Mouse (Mus musculus) CH12.LX (cell line): Measurements from ENCODE around the gene Thap2. TPM values are rescaled to one million over a fixed set of nuclear protein-coding genes. Genes with fewer than 3 reads are reported as not detected.

ENCODE experiments used
- DNase-seq: peaks from one replicate; pipeline ENCODE4 v3.0.0-alpha.2; 2013; ENCODE audit errors: extremely low read depth
- H3K27ac ChIP-seq: 2 replicates; pipeline ENCODE4 v1.5.1; 2012; ENCODE audit warnings: low read depth, mild to moderate bottlenecking, control low read depth, moderate library complexity; ENCODE audit not compliant: insufficient read depth
- H3K27me3 ChIP-seq: replicated peaks from 2 replicates; pipeline ENCODE3; 2012; ENCODE audit warnings: inconsistent platforms
- H3K36me3 ChIP-seq, 2 experiments: replicated peaks in 1 of 2; 2 replicates each; pipeline versions ENCODE3 to v1.6.1; 2012; ENCODE audit warnings: inconsistent platforms in 1 of 2, low read length in 1 of 2, mild to moderate bottlenecking in 1 of 2, mixed read lengths in 1 of 2, moderate library complexity in 1 of 2; ENCODE audit not compliant: control insufficient read depth in 1 of 2, insufficient read depth in 1 of 2
- H3K4me1 ChIP-seq, 2 experiments: 2 replicates each; pipeline ENCODE4 v1.6.1; 2012; ENCODE audit warnings: inconsistent platforms in 1 of 2, moderate library complexity in 1 of 2; ENCODE audit not compliant: insufficient read depth in 2 of 2, control insufficient read depth in 1 of 2
- H3K4me2 ChIP-seq: 2 replicates; pipeline ENCODE4 v1.6.1; 2012; ENCODE audit warnings: low read depth, mild to moderate bottlenecking, control low read depth; ENCODE audit not compliant: poor library complexity, insufficient read depth, severe bottlenecking
- H3K4me3 ChIP-seq, 3 experiments: fragments of 150-350 bp in 1 of 3; sonication (generic) in 1 of 3; replicated peaks in 1 of 3; 2 replicates each; pipeline versions ENCODE3 to v1.5.1; 2011 to 2012; ENCODE audit warnings: low read depth in 2 of 3, low read length in 2 of 3, mild to moderate bottlenecking in 2 of 3, moderate library complexity in 2 of 3, control low read depth in 1 of 3, improper control_type of control experiment in 1 of 3, inconsistent platforms in 1 of 3, mixed read lengths in 1 of 3; ENCODE audit not compliant: poor library complexity in 1 of 3
- H3K79me2 ChIP-seq: replicated peaks from 2 replicates; pipeline ENCODE4 v1.6.1; 2012; ENCODE audit warnings: mild to moderate bottlenecking, moderate library complexity; ENCODE audit not compliant: control insufficient read depth, poor library complexity, insufficient read depth, severe bottlenecking; ENCODE audit errors: extremely low read depth
- H3K9ac ChIP-seq: 2 replicates; pipeline ENCODE4 v1.6.1; 2012; ENCODE audit warnings: low read depth, mild to moderate bottlenecking, control low read depth, moderate library complexity; ENCODE audit not compliant: insufficient read depth
- H3K9me3 ChIP-seq: replicated peaks from 2 replicates; pipeline ENCODE3; 2012; ENCODE audit warnings: low read length, inconsistent platforms, mixed read lengths
- BHLHE40 ChIP-seq: IDR thresholded peaks from 2 replicates; pipeline ENCODE4 v1.6.1; 2011; ENCODE audit warnings: mild to moderate bottlenecking, low read depth, low read length, improper control_type of control experiment
- CTCF ChIP-seq, 2 experiments: IDR thresholded peaks in 1 of 2; conservative IDR thresholded peaks in 1 of 2; 2 replicates each; pipeline ENCODE4 v1.5.1; 2011 to 2012; ENCODE audit warnings: low read depth in 2 of 2, low read length in 2 of 2, improper control_type of control experiment in 1 of 2, inconsistent platforms in 1 of 2, mild to moderate bottlenecking in 1 of 2, moderate library complexity in 1 of 2
- E2F4 ChIP-seq: IDR thresholded peaks from 2 replicates; pipeline ENCODE4 v1.6.1; 2011; ENCODE audit warnings: low read depth, low read length, improper control_type of control experiment; ENCODE audit not compliant: insufficient replicate concordance
- ELF1 ChIP-seq: IDR thresholded peaks from 2 replicates; pipeline ENCODE4 v1.6.1; 2014; ENCODE audit warnings: low read depth, mild to moderate bottlenecking, inconsistent platforms, low read length, improper control_type of control experiment
- EP300 ChIP-seq: IDR thresholded peaks from 2 replicates; pipeline ENCODE4 v1.6.1; 2011; ENCODE audit warnings: low read length, improper control_type of control experiment
- ETS1 ChIP-seq: conservative IDR thresholded peaks from 2 replicates; pipeline ENCODE4 v1.6.1; 2012; ENCODE audit warnings: low read depth, mild to moderate bottlenecking, inconsistent platforms, low read length, improper control_type of control experiment, moderate library complexity
- GABPA ChIP-seq: IDR thresholded peaks from 2 replicates; pipeline ENCODE4 v1.6.1; 2012; ENCODE audit warnings: low read depth, low read length, improper control_type of control experiment, inconsistent platforms; ENCODE audit not compliant: insufficient replicate concordance
- HCFC1 ChIP-seq: IDR thresholded peaks from 2 replicates; pipeline ENCODE4 v1.6.1; 2012; ENCODE audit warnings: low read depth, mild to moderate bottlenecking, inconsistent platforms, low read length, improper control_type of control experiment
- JUN ChIP-seq: IDR thresholded peaks from 2 replicates; pipeline ENCODE4 v1.6.1; 2011; ENCODE audit warnings: low read depth, mild to moderate bottlenecking, low read length, improper control_type of control experiment, moderate library complexity; ENCODE audit not compliant: insufficient read depth
- KAT2A ChIP-seq: IDR thresholded peaks from 2 replicates; pipeline ENCODE4 v1.6.1; 2012; ENCODE audit warnings: low read length, improper control_type of control experiment, inconsistent platforms; ENCODE audit not compliant: insufficient replicate concordance
- MXI1 ChIP-seq: IDR thresholded peaks from 2 replicates; pipeline ENCODE4 v1.6.1; 2011; ENCODE audit warnings: mild to moderate bottlenecking, low read depth, low read length, improper control_type of control experiment
- MYC ChIP-seq: IDR thresholded peaks from 2 replicates; pipeline ENCODE4 v1.6.1; 2011; ENCODE audit warnings: low read depth, mild to moderate bottlenecking, improper control_type of control experiment, low read length
- NRF1 ChIP-seq: IDR thresholded peaks from 2 replicates; pipeline ENCODE4 v1.6.1; 2014; ENCODE audit warnings: low read depth, mild to moderate bottlenecking, inconsistent platforms, low read length, improper control_type of control experiment, moderate library complexity
- POLR2AphosphoS2 ChIP-seq: IDR thresholded peaks from 2 replicates; pipeline ENCODE4 v1.6.1; 2011; ENCODE audit warnings: low read depth, low read length, improper control_type of control experiment
- SMC3 ChIP-seq: IDR thresholded peaks from 2 replicates; pipeline ENCODE4 v1.6.1; 2011; ENCODE audit warnings: low read depth, low read length, improper control_type of control experiment
- TBP ChIP-seq: conservative IDR thresholded peaks from 2 replicates; pipeline ENCODE4 v1.6.1; 2011; ENCODE audit warnings: low read depth, low read length, improper control_type of control experiment
- TCF12 ChIP-seq: IDR thresholded peaks from 2 replicates; pipeline ENCODE4 v1.6.1; 2014; ENCODE audit warnings: low read depth, mild to moderate bottlenecking, inconsistent platforms, low read length, improper control_type of control experiment
- UBTF ChIP-seq: IDR thresholded peaks from 2 replicates; pipeline ENCODE4 v1.6.1; 2012; ENCODE audit warnings: low read depth, mild to moderate bottlenecking, inconsistent platforms, low read length, improper control_type of control experiment, moderate library complexity
- USF1 ChIP-seq: IDR thresholded peaks from 2 replicates; pipeline ENCODE4 v1.6.1; 2014; ENCODE audit warnings: low read depth, mild to moderate bottlenecking, inconsistent platforms, low read length, improper control_type of control experiment
- USF2 ChIP-seq: conservative IDR thresholded peaks from 2 replicates; pipeline ENCODE4 v1.6.1; 2011; ENCODE audit warnings: low read depth, low read length, improper control_type of control experiment
- ZC3H11A ChIP-seq: IDR thresholded peaks from 2 replicates; pipeline ENCODE4 v1.6.1; 2012; ENCODE audit warnings: low read depth, mild to moderate bottlenecking, inconsistent platforms, low read length, improper control_type of control experiment
- ZMIZ1 ChIP-seq: IDR thresholded peaks from 2 replicates; pipeline ENCODE4 v1.6.1; 2012; ENCODE audit warnings: low read depth, mild to moderate bottlenecking, inconsistent platforms, low read length, improper control_type of control experiment
- dilution Hi-C: fragments of 300-500 bp; cut with MboI; formaldehyde crosslinking; loops from 2 replicates; pipeline ENCODE4 v1.14.3; 2020; ENCODE audit warnings: low sequenced_read_pairs; ENCODE audit not compliant: extremely low pct_unique_long_range_greater_than_20kb, extremely low pct_ligation_motif_present
- in situ Hi-C: fragments of 300-500 bp; cut with MboI; formaldehyde crosslinking; loops from 3 replicates; pipeline ENCODE4 v1.14.3; 2019; ENCODE audit warnings: low sequenced_read_pairs, low pct_ligation_motif_present, low pct_unique_long_range_greater_than_20kb, mixed read lengths
- polyA plus RNA-seq: library from polyadenylated mRNA; unstranded; fragments of >175 nt; gene quantifications from 2 replicates; pipeline ENCODE4 v1.2.1, GENCODE M21; 2012; ENCODE audit warnings: low read depth; ENCODE audit not compliant: insufficient read length
- total RNA-seq, 2 experiments: library from RNA; depleted of rRNA; stranded (reverse); fragments of 300-350 nt in 1 of 2; fragments of >200 nt in 1 of 2; gene quantifications; 2 replicates each; pipeline ENCODE4 v1.2.3; 2012 to 2014

The Thap2 gene
- total and polyA plus RNA-seq, 3 experiments, result 4.8 to 11.3 (median 7.9) TPM

DNA sequence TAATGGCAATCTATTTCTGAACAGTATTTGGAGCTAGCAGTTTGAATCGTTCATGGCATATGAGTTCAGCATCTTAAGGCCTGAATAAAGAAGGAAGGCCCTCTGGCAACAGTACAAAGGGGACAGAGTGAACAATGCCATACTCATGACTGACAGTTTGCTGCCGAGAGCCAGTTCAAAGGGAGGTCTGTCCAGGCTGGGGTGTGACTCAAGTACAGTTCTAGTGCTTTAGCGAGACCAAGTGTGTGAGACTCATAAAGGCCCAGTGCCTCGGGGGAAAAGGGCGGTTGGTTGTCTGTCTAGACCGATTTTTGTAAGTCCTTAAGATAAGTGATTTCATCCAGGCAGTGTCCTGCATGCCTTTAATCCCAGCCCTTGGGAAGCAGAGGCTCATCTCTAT is 29.7 kb downstream of the Thap2 start:
- no peak for TF ChIP-seq POLR2AphosphoS2
- no peak for TF ChIP-seq GABPA
- TF ChIP-seq MYC, result no peak
- TF ChIP-seq CTCF (conservative IDR thresholded peaks at IDR 0.05 in 1 of 2, IDR thresholded peaks at IDR 0.05 in 1 of 2; ENCODE audit: low read depth in 2 of 2, low read length in 2 of 2), result no peak
- TF ChIP-seq ZMIZ1, result no peak
- TF ChIP-seq JUN, result no peak
- TF ChIP-seq BHLHE40, result no peak
- TF ChIP-seq ETS1, result no peak
- no peak for TF ChIP-seq TCF12
- no peaks in the 10 kb centered on the region for H3K79me2 ChIP-seq
- dilution Hi-C loops, result no loop called here
- no peaks in the 10 kb centered on the region for H3K9me3 ChIP-seq
- H3K4me1 ChIP-seq, result peaks cover 8 to 15% of the 10 kb centered on the region in 2 experiments
- H3K27ac ChIP-seq, result no peak overlapping the region
- peaks cover 20 to 47% of the 10 kb centered on the region in 2 experiments for H3K36me3 ChIP-seq
- in situ Hi-C loops, result no loop called here
- no peak overlapping the region for H3K4me3 ChIP-seq
- no peak overlapping the region for H3K4me2 ChIP-seq
- DNase-seq, result no peak
- H3K9ac ChIP-seq, result no peak overlapping the region
- H3K27me3 ChIP-seq, result no peaks in the 10 kb centered on the region

DNA sequence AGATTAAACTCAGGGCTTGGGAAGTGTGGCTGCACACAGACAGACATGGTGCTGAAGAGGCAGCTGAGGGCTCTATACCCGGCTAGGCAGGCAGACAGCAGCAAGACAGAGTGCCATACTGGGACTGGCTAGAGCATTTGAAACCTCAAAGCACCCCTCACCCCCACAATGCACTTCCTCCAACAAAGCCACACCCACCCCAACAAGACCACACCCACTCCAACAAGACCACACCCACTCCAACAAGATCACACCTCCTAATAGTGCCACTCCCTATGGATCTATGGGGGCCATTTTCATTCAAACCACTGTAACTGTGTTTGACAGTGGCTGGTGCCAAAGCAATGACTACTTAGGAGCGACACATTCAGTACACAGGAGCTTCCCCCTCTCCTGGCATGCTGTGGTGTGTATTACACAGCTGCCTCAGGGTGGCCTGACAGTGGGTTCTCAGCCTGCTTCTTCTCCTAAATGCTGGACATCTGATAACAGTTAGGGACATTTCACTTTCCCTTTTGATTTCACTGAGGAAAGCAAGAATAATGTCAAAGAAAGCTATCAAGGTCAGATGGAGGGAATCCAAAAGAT is 33.3 kb downstream of the Thap2 start:
- H3K36me3 ChIP-seq, result peaks cover 22 to 44% of the 10 kb centered on the region in 2 experiments

DNA sequence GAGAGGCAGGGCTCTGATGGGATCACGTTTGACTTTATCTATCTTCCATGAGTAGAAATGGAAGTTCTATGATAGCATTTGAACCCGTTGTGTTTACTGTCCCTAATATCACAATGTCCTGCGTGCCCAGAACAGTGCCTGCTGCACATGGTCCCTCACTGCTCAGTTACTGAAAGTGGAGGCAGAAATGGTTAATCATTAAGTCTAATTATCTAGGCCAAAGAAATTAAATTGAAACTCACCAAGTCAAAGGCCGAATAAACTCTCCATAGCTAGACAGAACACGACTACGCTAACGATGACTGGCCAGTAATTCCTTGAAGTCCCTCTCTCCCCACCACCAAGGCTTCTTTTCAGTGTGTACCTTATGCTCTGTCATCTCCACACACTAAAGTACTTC is 34.7 kb downstream of the Thap2 start:
- Histone ChIP-seq H3K36me3 (peaks cover 21 to 46% of the 10 kb centered on the region in 2 experiments), H3K27me3 (no peaks in the 10 kb centered on the region), H3K79me2 (no peaks in the 10 kb centered on the region), H3K9me3 (peaks cover 4% of the 10 kb centered on the region), H3K4me3 (no peak overlapping the region), H3K4me1 (peaks cover 4 to 16% of the 10 kb centered on the region in 2 experiments; a peak in 3 of 4 replicates), H3K27ac (no peak overlapping the region), H3K9ac (no peak overlapping the region), H3K4me2 (no peak overlapping the region)
- no peak for DNase-seq
- TF ChIP-seq USF2, result no peak
- no peak for TF ChIP-seq KAT2A
- TF ChIP-seq ZMIZ1, result no peak
- no peak for TF ChIP-seq ELF1
- TF ChIP-seq POLR2AphosphoS2, result no peak
- no peak for TF ChIP-seq NRF1
- no peak for TF ChIP-seq HCFC1
- TF ChIP-seq TBP, result no peak
- TF ChIP-seq UBTF, result no peak
- no peak for TF ChIP-seq ZC3H11A
- no peak for TF ChIP-seq TCF12
- no peak for TF ChIP-seq SMC3
- TF ChIP-seq E2F4, result no peak
- TF ChIP-seq EP300, result no peak
- in situ Hi-C loops (no loop called here), dilution Hi-C loops (no loop called here)

More for the DNA sequence above, 33.3 kb downstream of the Thap2 start:
- H3K4me2 ChIP-seq, result no peak overlapping the region
- in situ Hi-C loops, result no loop called here
- no peaks in the 10 kb centered on the region for H3K79me2 ChIP-seq
- no peaks in the 10 kb centered on the region for H3K9me3 ChIP-seq
- H3K27ac ChIP-seq, result no peak overlapping the region
- dilution Hi-C loops, result no loop called here
- H3K27me3 ChIP-seq, result no peaks in the 10 kb centered on the region
- no peak overlapping the region for H3K9ac ChIP-seq
- H3K4me1 ChIP-seq, result peaks cover 4 to 11% of the 10 kb centered on the region in 2 experiments; a peak in 3 of 4 replicates
- no peak for TF ChIP-seq MXI1
- TF ChIP-seq USF1, result no peak
- TF ChIP-seq HCFC1, result no peak
- no peak for DNase-seq
- no peak overlapping the region for H3K4me3 ChIP-seq
